Mouse (Mus musculus): ENCODE data around the gene BC024978.
"Not testable (repeated sequence)": the region's sequence is repeated elsewhere in the genome, so short reads cannot be mapped to it uniquely, and the experiment has no call there.

BC024978 gene

GRCm38 (mm10) chr7:27224877-27225575 is 29.4 kb downstream of the BC024978 start:
- DNase-seq: peak; percentile 19

- DNase-seq: no peak
Measured at GRCm38 (mm10) chr7:27227276-27227675, 31.7 kb downstream of the BC024978 start.

GRCm38 (mm10) chr7:27227676-27228075 is 32.1 kb downstream of the BC024978 start:
- DNase-seq: no peak

- DNase-seq: peak; percentile 95
Measured at GRCm38 (mm10) chr7:27228281-27228821, 32.8 kb downstream of the BC024978 start, which contains the start of gene Itpkc. TSS of gene Itpkc (minus strand) at chr7:27228661.

- no peak for DNase-seq
Measured at GRCm38 (mm10) chr7:27228865-27229264, 33.3 kb downstream of the BC024978 start.

GRCm38 (mm10) chr7:27230781-27231180 is 35.2 kb downstream of the BC024978 start:
- DNase-seq: no peak

GRCm38 (mm10) chr7:27231693-27232331 is 36.2 kb downstream of the BC024978 start:
- no peak for DNase-seq

- peak; percentile 96 for DNase-seq
Measured at GRCm38 (mm10) chr7:27232781-27233281, 37.2 kb downstream of the BC024978 start, which contains the start of gene Coq8b. TSS of gene Coq8b (plus strand) at chr7:27233023.

- DNase-seq: no peak
Measured at GRCm38 (mm10) chr7:27233300-27233699, 37.7 kb downstream of the BC024978 start.

- DNase-seq: no peak
Measured at GRCm38 (mm10) chr7:27235726-27236125, 40.1 kb downstream of the BC024978 start.

GRCm38 (mm10) chr7:27237527-27237926 is 41.9 kb downstream of the BC024978 start:
- no peak for DNase-seq

- no peak for DNase-seq
Measured at GRCm38 (mm10) chr7:27238568-27238967, 43.0 kb downstream of the BC024978 start.

- no peak for DNase-seq
Measured at GRCm38 (mm10) chr7:27243211-27243610, 47.6 kb downstream of the BC024978 start.

- DNase-seq: not testable (repeated sequence)
Measured at GRCm38 (mm10) chr7:27244088-27244487, 48.5 kb downstream of the BC024978 start.

- DNase-seq: peak; percentile 51
Measured at GRCm38 (mm10) chr7:27249146-27249545, 53.6 kb downstream of the BC024978 start.

- no peak for DNase-seq
Measured at GRCm38 (mm10) chr7:27249928-27250327, 54.3 kb downstream of the BC024978 start.

- DNase-seq: no peak
Measured at GRCm38 (mm10) chr7:27251946-27252345, 56.4 kb downstream of the BC024978 start.

- DNase-seq: peak; percentile 58
Measured at GRCm38 (mm10) chr7:27255721-27256120, 60.1 kb downstream of the BC024978 start.

- DNase-seq: peak; percentile 68
Measured at GRCm38 (mm10) chr7:27257046-27257851, 61.7 kb downstream of the BC024978 start.

GRCm38 (mm10) chr7:27257852-27258204 is 62.2 kb downstream of the BC024978 start:
- DNase-seq: no peak

GRCm38 (mm10) chr7:27258205-27258899 is 62.8 kb downstream of the BC024978 start, which contains the start of gene Numbl:
TSS of gene Numbl (plus strand) at chr7:27258433.
- peak; percentile 99 for DNase-seq

GRCm38 (mm10) chr7:27259271-27259721 is 63.7 kb downstream of the BC024978 start:
- peak; percentile 49 for DNase-seq
